ENCODE assay signal across 12 mouse cellular contexts in the genomic region with DNA sequence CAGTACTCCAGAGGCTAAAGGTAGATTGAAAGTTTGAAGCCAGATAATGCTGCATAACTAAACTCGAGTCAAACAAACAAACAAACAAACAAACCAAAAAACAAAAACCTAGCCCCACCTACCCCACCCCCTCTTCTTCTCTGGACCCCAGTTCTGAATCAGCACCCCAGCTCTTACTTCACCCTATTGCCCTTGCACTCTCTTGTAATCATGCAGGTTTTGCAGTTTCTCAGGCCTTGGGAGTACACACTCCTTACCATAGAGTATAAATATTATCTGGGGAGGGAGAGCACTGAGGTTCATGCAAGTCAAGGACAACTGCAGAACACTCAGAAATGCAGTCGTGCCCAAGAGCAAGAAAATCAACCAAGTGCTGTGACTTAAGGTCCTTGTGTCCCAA. TPM values are rescaled to one million over a fixed set of nuclear protein-coding genes. Genes with fewer than 3 reads are reported as not detected.
A peak's percentile ranks its signal among the peaks of the same experiment; 100 is the strongest.
DNase-seq lines count a peak whose midpoint lies in the region; ATAC-seq lines count a peak whose summit lies in the region.
"Had no signal": no experiment of that assay in that cellular context is flagged by ENCODE, and none has a peak within 500 bp of the region (broad histone marks: within the 10 kb centered on the region; RNA-seq: fewer than 3 reads in every experiment).

No protein-coding gene starts in this region.

- H3K36me3 ChIP-seq in kidney, embryonic 15.5 days, result peaks cover 14% of the 10 kb centered on the region
- peaks cover 14% of the 10 kb centered on the region for H3K36me3 ChIP-seq in embryonic facial prominence, embryonic 14.5 days (ENCODE audit: control insufficient read depth, insufficient read depth, low read length)
- H3K36me3 ChIP-seq in hindbrain, embryonic 10.5 days, result peaks cover 53% of the 10 kb centered on the region
- peaks cover 49% of the 10 kb centered on the region for H3K36me3 ChIP-seq in midbrain, embryonic 10.5 days

- H3K4me1 ChIP-seq in kidney, embryonic 15.5 days, result peaks cover 22% of the 10 kb centered on the region
- H3K4me1 ChIP-seq in embryonic facial prominence, embryonic 14.5 days (ENCODE audit: control insufficient read depth, insufficient read depth, low read length), result peaks cover 19% of the 10 kb centered on the region
- H3K4me1 ChIP-seq in hindbrain, embryonic 10.5 days (replicated peaks), result peaks cover 28% of the 10 kb centered on the region
- H3K4me1 ChIP-seq in midbrain, embryonic 10.5 days, result peaks cover 29% of the 10 kb centered on the region

- no peak overlapping the region for H3K9ac ChIP-seq in kidney, embryonic 15.5 days
- no peak overlapping the region for H3K9ac ChIP-seq in embryonic facial prominence, embryonic 14.5 days (ENCODE audit: low read depth, low read length)

- no peak for DNase-seq in kidney, postnatal 36 days
- DNase-seq in embryonic facial prominence, embryonic 14.5 days (ENCODE audit: low spot score), result no peak
- DNase-seq in hindbrain, embryonic 10.5 days (ENCODE audit: low spot score), result no peak
- no peak for DNase-seq in midbrain, embryonic 10.5 days (ENCODE audit: low spot score)
- no peak for DNase-seq in T-cell, adult 2 months (ENCODE audit: low spot score)
- no peak for DNase-seq in right cerebral cortex, adult 18-20 months
- no peak for DNase-seq in kidney, adult 18-20 months
- DNase-seq: cerebellum, adult 9-10 months; lung, postnatal 10 days; thymus, adult 18-20 months had no signal

- ATAC-seq in kidney, embryonic 15.5 days (replicated peaks; ENCODE audit: low FRiP score), result no peak
- ATAC-seq in embryonic facial prominence, embryonic 14.5 days (ENCODE audit: low read depth), result no peak

- no peak overlapping the region for H3K4me2 ChIP-seq in kidney, embryonic 15.5 days
- no peak overlapping the region for H3K4me2 ChIP-seq in embryonic facial prominence, embryonic 14.5 days (ENCODE audit: low read depth, low read length)

- 86% methylated on average over 2 of the region's 2 CpGs for WGBS in kidney, embryonic 15.5 days
- WGBS in embryonic facial prominence, embryonic 14.5 days, result 92% methylated on average over 2 of the region's 2 CpGs
- WGBS in hindbrain, embryonic 10.5 days, result 91% methylated on average over 2 of the region's 2 CpGs
- WGBS in midbrain, embryonic 10.5 days, result 91% methylated on average over 2 of the region's 2 CpGs

- H3K27ac ChIP-seq in kidney, embryonic 15.5 days, result peak overlapping the region; percentile 92
- peak overlapping the region; percentile 82; the same call in 1 of the 2 replicates for H3K27ac ChIP-seq in embryonic facial prominence, embryonic 14.5 days (replicated peaks; ENCODE audit: low read depth, low read length)
- H3K27ac ChIP-seq in hindbrain, embryonic 10.5 days, result peak overlapping the region; percentile 97
- H3K27ac ChIP-seq in midbrain, embryonic 10.5 days (replicated peaks), result peak overlapping the region; percentile 98

- no peak overlapping the region for H3K4me3 ChIP-seq in kidney, embryonic 15.5 days (replicated peaks)
- H3K4me3 ChIP-seq in embryonic facial prominence, embryonic 14.5 days (ENCODE audit: low read depth, low read length), result no peak overlapping the region
- H3K4me3 ChIP-seq in hindbrain, embryonic 10.5 days, result no peak overlapping the region
- peak overlapping the region; percentile 94; the same call in 1 of the 2 replicates for H3K4me3 ChIP-seq in midbrain, embryonic 10.5 days

- no peaks in the 10 kb centered on the region for H3K27me3 ChIP-seq in kidney, embryonic 15.5 days
- no peaks in the 10 kb centered on the region for H3K27me3 ChIP-seq in embryonic facial prominence, embryonic 14.5 days (replicated peaks; ENCODE audit: control insufficient read depth, insufficient read depth, low read length)
- H3K27me3 ChIP-seq in hindbrain, embryonic 10.5 days (ENCODE audit: insufficient read depth, poor library complexity, severe bottlenecking), result no peaks in the 10 kb centered on the region
- H3K27me3 ChIP-seq in midbrain, embryonic 10.5 days (ENCODE audit: low read depth, poor library complexity, severe bottlenecking), result no peaks in the 10 kb centered on the region

- no peaks in the 10 kb centered on the region for H3K9me3 ChIP-seq in kidney, embryonic 15.5 days (replicated peaks)
- H3K9me3 ChIP-seq in embryonic facial prominence, embryonic 14.5 days (ENCODE audit: control insufficient read depth, low read length), result no peaks in the 10 kb centered on the region
- H3K9me3 ChIP-seq in hindbrain, embryonic 10.5 days, result no peaks in the 10 kb centered on the region
- H3K9me3 ChIP-seq in midbrain, embryonic 10.5 days (replicated peaks), result no peaks in the 10 kb centered on the region

RNA-seq across cellular contexts. Expression of a gene that starts 1.0 kb away (rescaled TPM):
- polyA plus RNA-seq in kidney, embryonic 15.5 days (2015; fragmentation: Nextera tagmentation; extraction: Ambion mirVana), result 547 and 571 TPM in 2 replicates
- 471 and 523 TPM in 2 replicates for polyA plus RNA-seq in embryonic facial prominence, embryonic 14.5 days (2014; fragmentation: Nextera tagmentation; extraction: Ambion mirVana)
- polyA plus RNA-seq in hindbrain, embryonic 10.5 days (2016; fragmentation: Nextera tagmentation; extraction: Ambion mirVana), result 600 and 640 TPM in 2 replicates
- 656 and 674 TPM in 2 replicates for polyA plus RNA-seq in midbrain, embryonic 10.5 days (2016; fragmentation: Nextera tagmentation; extraction: Ambion mirVana)

RNA-seq across cellular contexts. Expression of a gene that starts 9.0 kb away (rescaled TPM):
- 15.2 and 17.2 TPM in 2 replicates for polyA plus RNA-seq in kidney, embryonic 15.5 days (2015; fragmentation: Nextera tagmentation; extraction: Ambion mirVana)
- polyA plus RNA-seq in embryonic facial prominence, embryonic 14.5 days (2014; fragmentation: Nextera tagmentation; extraction: Ambion mirVana), result 14.8 and 16.6 TPM in 2 replicates
- 23.2 and 25.5 TPM in 2 replicates for polyA plus RNA-seq in hindbrain, embryonic 10.5 days (2016; fragmentation: Nextera tagmentation; extraction: Ambion mirVana)
- polyA plus RNA-seq in midbrain, embryonic 10.5 days (2016; fragmentation: Nextera tagmentation; extraction: Ambion mirVana), result 25.0 and 27.2 TPM in 2 replicates

RNA-seq across cellular contexts. Expression of a gene that starts 24.3 kb away (rescaled TPM):
- polyA plus RNA-seq in kidney, embryonic 15.5 days (2015; fragmentation: Nextera tagmentation; extraction: Ambion mirVana), result 23.5 and 27.6 TPM in 2 replicates
- polyA plus RNA-seq in embryonic facial prominence, embryonic 14.5 days (2014; fragmentation: Nextera tagmentation; extraction: Ambion mirVana), result 16.6 and 18.8 TPM in 2 replicates
- 20.3 and 23.2 TPM in 2 replicates for polyA plus RNA-seq in hindbrain, embryonic 10.5 days (2016; fragmentation: Nextera tagmentation; extraction: Ambion mirVana)
- 21.8 and 27.5 TPM in 2 replicates for polyA plus RNA-seq in midbrain, embryonic 10.5 days (2016; fragmentation: Nextera tagmentation; extraction: Ambion mirVana)

RNA-seq across cellular contexts. Expression of a gene that starts 30.2 kb away (rescaled TPM):
- polyA plus RNA-seq in kidney, embryonic 15.5 days (2015; fragmentation: Nextera tagmentation; extraction: Ambion mirVana), result 346 and 352 TPM in 2 replicates
- polyA plus RNA-seq in embryonic facial prominence, embryonic 14.5 days (2014; fragmentation: Nextera tagmentation; extraction: Ambion mirVana), result 285 and 305 TPM in 2 replicates
- polyA plus RNA-seq in hindbrain, embryonic 10.5 days (2016; fragmentation: Nextera tagmentation; extraction: Ambion mirVana), result 404 and 440 TPM in 2 replicates
- 419 and 471 TPM in 2 replicates for polyA plus RNA-seq in midbrain, embryonic 10.5 days (2016; fragmentation: Nextera tagmentation; extraction: Ambion mirVana)

RNA-seq across cellular contexts. Expression of a gene that starts 31.9 kb away (rescaled TPM):
- polyA plus RNA-seq in kidney, embryonic 15.5 days (2015; fragmentation: Nextera tagmentation; extraction: Ambion mirVana), result 0.48 and 0.75 TPM in 2 replicates
- 0.28 and 0.75 TPM in 2 replicates for polyA plus RNA-seq in embryonic facial prominence, embryonic 14.5 days (2014; fragmentation: Nextera tagmentation; extraction: Ambion mirVana)
- polyA plus RNA-seq in hindbrain, embryonic 10.5 days (2016; fragmentation: Nextera tagmentation; extraction: Ambion mirVana), result 0.75 and 0.95 TPM in 2 replicates
- 0.47 and 0.59 TPM in 2 replicates for polyA plus RNA-seq in midbrain, embryonic 10.5 days (2016; fragmentation: Nextera tagmentation; extraction: Ambion mirVana)
- polyA plus RNA-seq: erythroblast, embryonic 14.5 days had no signal
